ENCODE assay signal across 8 mouse cellular contexts in the genomic region with DNA sequence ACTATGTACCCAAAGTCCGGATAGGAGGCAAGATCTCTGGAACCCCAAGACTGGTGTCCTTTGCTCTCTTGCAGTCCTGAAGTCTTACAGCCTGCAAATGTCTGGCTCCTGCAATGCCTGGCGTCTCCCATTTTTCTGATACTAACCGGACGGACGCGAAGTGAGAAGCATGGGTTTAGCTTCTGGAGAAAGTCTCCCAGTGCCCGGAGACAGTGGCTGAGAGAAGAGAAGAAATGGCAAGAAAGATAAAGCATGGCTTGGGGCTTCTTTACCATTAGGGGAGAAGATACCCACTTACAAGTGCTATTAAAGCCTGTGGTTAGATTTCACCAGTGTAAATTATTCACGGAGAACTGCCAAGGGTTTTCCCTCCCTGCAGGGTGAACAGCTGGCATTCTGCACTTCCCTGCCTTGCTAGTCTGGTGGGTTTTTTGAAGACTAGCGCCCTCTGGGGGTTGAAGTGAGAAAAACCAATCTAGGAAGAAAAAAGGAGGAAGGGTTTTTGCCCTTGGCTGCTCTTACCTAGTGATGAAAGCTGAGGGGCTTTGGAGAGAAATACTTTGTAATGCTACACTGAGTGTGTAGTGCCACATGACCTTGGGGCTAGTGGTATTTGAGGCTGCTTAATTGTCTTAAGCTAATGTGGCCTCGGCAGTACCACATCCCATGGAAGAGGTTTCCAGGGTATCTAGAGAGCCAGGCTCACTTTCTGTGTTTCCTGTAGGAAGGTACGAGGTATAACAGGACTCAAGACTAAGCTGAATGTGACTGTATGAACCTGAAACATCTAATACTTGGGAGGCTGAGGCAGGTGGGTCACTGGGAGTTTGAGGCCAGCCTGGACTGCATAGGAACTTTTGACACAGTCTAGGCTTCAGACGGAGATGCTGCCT. TPM values are rescaled to one million over a fixed set of nuclear protein-coding genes. Genes with fewer than 3 reads are reported as not detected.
DNase-seq lines count a peak whose midpoint lies in the region; ATAC-seq and TF ChIP-seq lines count a peak whose summit lies in the region.

No protein-coding gene starts in this region.

- peak; percentile 63 for TF ChIP-seq CTCF in bone marrow, adult 2 months (IDR thresholded peaks at IDR 0.05; ENCODE audit: control insufficient read depth, insufficient read depth, low read length)

- no peak for TF ChIP-seq POLR2A in bone marrow, adult 2 months (IDR thresholded peaks at IDR 0.05; ENCODE audit: borderline replicate concordance, control insufficient read depth, low read depth, low read length)
- no peak for TF ChIP-seq POLR2A in limb, embryonic 14.5 days (IDR thresholded peaks at IDR 0.05; ENCODE audit: borderline replicate concordance, extremely low read depth, insufficient read depth, insufficient read length)

- peaks cover 2% of the 10 kb centered on the region for H3K4me1 ChIP-seq in bone marrow, adult 2 months (ENCODE audit: control insufficient read depth, insufficient read depth, low read length)
- peaks cover 13% of the 10 kb centered on the region for H3K4me1 ChIP-seq in embryonic facial prominence, embryonic 13.5 days
- H3K4me1 ChIP-seq in heart, embryonic 11.5 days (ENCODE audit: control insufficient read depth, insufficient read depth, low read length): no peaks in the 10 kb centered on the region
- peaks cover 16% of the 10 kb centered on the region for H3K4me1 ChIP-seq in kidney, embryonic 15.5 days
- peaks cover 7% of the 10 kb centered on the region for H3K4me1 ChIP-seq in limb, embryonic 14.5 days (ENCODE audit: control insufficient read depth, insufficient read depth, low read length)

- H3K9ac ChIP-seq in embryonic facial prominence, embryonic 13.5 days: no peak overlapping the region
- no peak overlapping the region for H3K9ac ChIP-seq in heart, embryonic 11.5 days (ENCODE audit: low read depth, low read length)
- no peak overlapping the region for H3K9ac ChIP-seq in kidney, embryonic 15.5 days
- H3K9ac ChIP-seq in limb, embryonic 14.5 days (ENCODE audit: low read depth, low read length, severe bottlenecking): no peak overlapping the region

- peak overlapping the region; percentile 39 for H3K4me2 ChIP-seq in embryonic facial prominence, embryonic 13.5 days
- H3K4me2 ChIP-seq in heart, embryonic 11.5 days: peak overlapping the region; percentile 19; the same call in 1 of the 2 replicates
- H3K4me2 ChIP-seq in kidney, embryonic 15.5 days: peak overlapping the region; percentile 56
- H3K4me2 ChIP-seq in limb, embryonic 14.5 days (replicated peaks; ENCODE audit: low read depth, low read length, severe bottlenecking): peak overlapping the region; percentile 33; the same call in 1 of the 2 replicates

- DNase-seq in 416B (ENCODE audit: low read depth): peak; percentile 80
- peak; percentile 80 for DNase-seq in limb, embryonic 14.5 days (ENCODE audit: low spot score)
- peak; percentile 82 for DNase-seq in splenic B cell, adult 2 months (ENCODE audit: low read depth, low spot score)

- 0 out of 2 replicates have a peak, but pooled peaks have one; percentile 26 for ATAC-seq in embryonic facial prominence, embryonic 13.5 days (ENCODE audit: insufficient number of reproducible peaks, insufficient read depth, low FRiP score, low TSS enrichment, low read depth)
- 0 out of 2 replicates have a peak, but pooled peaks have one; percentile 39 for ATAC-seq in heart, embryonic 11.5 days (replicated peaks; ENCODE audit: insufficient number of reproducible peaks, low FRiP score, low TSS enrichment)
- ATAC-seq in kidney, embryonic 15.5 days (replicated peaks; ENCODE audit: low FRiP score): peak; percentile 82
- peak; percentile 80 for ATAC-seq in limb, embryonic 14.5 days (ENCODE audit: low FRiP score, low read depth)
- ATAC-seq in monocyte, adult 5-6 weeks (replicated peaks; ENCODE audit: insufficient number of reproducible peaks, low FRiP score, low TSS enrichment, poor library complexity, severe bottlenecking): peak; percentile 56; the same call in 1 of the 2 replicates

- WGBS in bone marrow, adult 2 months: 39% methylated on average over 12 of the region's 12 CpGs
- WGBS in embryonic facial prominence, embryonic 13.5 days: 42% methylated on average over 12 of the region's 12 CpGs
- 39% methylated on average over 12 of the region's 12 CpGs for WGBS in heart, embryonic 11.5 days (ENCODE audit: insufficient replicate concordance)
- 34% methylated on average over 12 of the region's 12 CpGs for WGBS in kidney, embryonic 15.5 days
- 43% methylated on average over 12 of the region's 12 CpGs for WGBS in limb, embryonic 14.5 days

- no peaks in the 10 kb centered on the region for H3K36me3 ChIP-seq in embryonic facial prominence, embryonic 13.5 days
- no peaks in the 10 kb centered on the region for H3K36me3 ChIP-seq in heart, embryonic 11.5 days (ENCODE audit: control insufficient read depth, insufficient read depth, low read length)
- H3K36me3 ChIP-seq in kidney, embryonic 15.5 days: no peaks in the 10 kb centered on the region
- H3K36me3 ChIP-seq in limb, embryonic 14.5 days (ENCODE audit: control insufficient read depth, insufficient read depth, low read length): no peaks in the 10 kb centered on the region
- no peaks in the 10 kb centered on the region for H3K36me3 ChIP-seq in splenic B cell, adult 2 months (ENCODE audit: control insufficient read depth, insufficient read depth, low read length, poor library complexity, severe bottlenecking)

- H3K9me3 ChIP-seq in embryonic facial prominence, embryonic 13.5 days: no peaks in the 10 kb centered on the region
- H3K9me3 ChIP-seq in heart, embryonic 11.5 days (replicated peaks; ENCODE audit: control insufficient read depth, low read length): no peaks in the 10 kb centered on the region
- H3K9me3 ChIP-seq in kidney, embryonic 15.5 days (replicated peaks): no peaks in the 10 kb centered on the region
- H3K9me3 ChIP-seq in limb, embryonic 14.5 days (ENCODE audit: control insufficient read depth, low read length): no peaks in the 10 kb centered on the region

- no peaks in the 10 kb centered on the region; the same call in 1 of the 2 replicates for H3K27me3 ChIP-seq in embryonic facial prominence, embryonic 13.5 days
- H3K27me3 ChIP-seq in heart, embryonic 11.5 days (ENCODE audit: control insufficient read depth, insufficient read depth, low read length): peaks cover 2% of the 10 kb centered on the region; the same call in 1 of the 2 replicates
- H3K27me3 ChIP-seq in kidney, embryonic 15.5 days: no peaks in the 10 kb centered on the region
- no peaks in the 10 kb centered on the region for H3K27me3 ChIP-seq in limb, embryonic 14.5 days (ENCODE audit: control insufficient read depth, insufficient read depth, low read length)
- no peaks in the 10 kb centered on the region for H3K27me3 ChIP-seq in splenic B cell, adult 2 months (ENCODE audit: control insufficient read depth, insufficient read depth, low read length, poor library complexity, severe bottlenecking)

- no peak overlapping the region for H3K27ac ChIP-seq in bone marrow, adult 2 months (ENCODE audit: control insufficient read depth, insufficient read depth, low read depth, low read length, poor library complexity)
- no peak overlapping the region for H3K27ac ChIP-seq in embryonic facial prominence, embryonic 13.5 days
- no peak overlapping the region for H3K27ac ChIP-seq in heart, embryonic 11.5 days (ENCODE audit: low read depth, low read length)
- H3K27ac ChIP-seq in kidney, embryonic 15.5 days: 0 out of 2 replicates have a peak overlapping the region, but pooled peaks have one; percentile 10
- H3K27ac ChIP-seq in limb, embryonic 14.5 days (replicated peaks; ENCODE audit: low read depth, low read length): no peak overlapping the region

- H3K4me3 ChIP-seq in bone marrow, adult 2 months (replicated peaks; ENCODE audit: control insufficient read depth, low read depth, low read length): no peak overlapping the region
- H3K4me3 ChIP-seq in embryonic facial prominence, embryonic 13.5 days: no peak overlapping the region
- H3K4me3 ChIP-seq in heart, embryonic 11.5 days (ENCODE audit: low read depth, low read length): no peak overlapping the region
- H3K4me3 ChIP-seq in kidney, embryonic 15.5 days (replicated peaks): peak overlapping the region; percentile 22
- H3K4me3 ChIP-seq in limb, embryonic 14.5 days (replicated peaks; ENCODE audit: low read length): no peak overlapping the region

RNA-seq across cellular contexts. Expression of gene Adgrf1, which starts 40.3 kb away (rescaled TPM):
- polyA plus RNA-seq in bone marrow, adult 2 months (2011; ENCODE audit: insufficient read depth, insufficient read length, low replicate concordance, missing spikeins): not detected in 2 replicates
- polyA plus RNA-seq in embryonic facial prominence, embryonic 13.5 days (2015; fragmentation: Nextera tagmentation; extraction: Ambion mirVana): not detected in 2 replicates
- not detected in 2 replicates for polyA plus RNA-seq in heart, embryonic 11.5 days (2014; fragmentation: Nextera tagmentation; extraction: Ambion mirVana)
- 0.16 and 0.42 TPM in 2 replicates for polyA plus RNA-seq in kidney, embryonic 15.5 days (2015; fragmentation: Nextera tagmentation; extraction: Ambion mirVana)
- 0.08 and 0.10 TPM in 2 replicates for polyA plus RNA-seq in limb, embryonic 14.5 days (2012; rRNA removed)
- polyA plus RNA-seq in limb, embryonic 14.5 days (2014; fragmentation: Nextera tagmentation; extraction: Ambion mirVana): 0.06 TPM in 1 of 2 replicates, not detected in the other
- not detected in 3 replicates for total RNA-seq in monocyte, adult 5-6 weeks (2017)

Comparison
In these comparisons a context has a peak if more than half of its experiments do, and no peak if none do; other contexts are left out.
1. ATAC-seq: peak in every context shown above with its lines; median percentile 82 in kidney, embryonic 15.5 days; 80 in limb, embryonic 14.5 days; 56 in monocyte, adult 5-6 weeks; 39 in heart, embryonic 11.5 days; 26 in embryonic facial prominence, embryonic 13.5 days.